In genomic region chr8:72382395-72382794, GRCm38 (mm10) we compare ENCODE assay signal across 8 mouse cellular contexts. TPM values are rescaled to one million over a fixed set of nuclear protein-coding genes. Genes with fewer than 3 reads are reported as not detected.
A peak's percentile ranks its signal among the peaks of the same experiment; 100 is the strongest.
DNase-seq lines count a peak whose midpoint lies in the region; ATAC-seq and TF ChIP-seq lines count a peak whose summit lies in the region.

No protein-coding gene starts in this region.

- 0 out of 2 replicates have a peak, but pooled peaks cover 4% of the 10 kb centered on the region for H3K4me1 ChIP-seq in G1E (ENCODE audit: insufficient read depth, low read depth, low read length)
- no peaks in the 10 kb centered on the region for H3K4me1 ChIP-seq in forebrain, embryonic 16.5 days (replicated peaks; ENCODE audit: control insufficient read depth, insufficient read depth, low read length)

- no peak overlapping the region for H3K27ac ChIP-seq in forebrain, embryonic 16.5 days (ENCODE audit: low read length)

- peaks cover 99% of the 10 kb centered on the region for H3K36me3 ChIP-seq in G1E (replicated peaks)
- H3K36me3 ChIP-seq in forebrain, embryonic 16.5 days (ENCODE audit: control insufficient read depth, insufficient read depth) = peaks cover 62% of the 10 kb centered on the region

- no peak for ATAC-seq in G1E (ENCODE audit: extremely low read depth, insufficient number of reproducible peaks, low FRiP score, poor library complexity, severe bottlenecking)
- ATAC-seq in forebrain, embryonic 16.5 days = no peak

- no peak overlapping the region for H3K4me3 ChIP-seq in G1E (ENCODE audit: low read depth, low read length)
- no peak overlapping the region for H3K4me3 ChIP-seq in forebrain, embryonic 16.5 days (replicated peaks; ENCODE audit: low read length)

- H3K9ac ChIP-seq in forebrain, embryonic 16.5 days (replicated peaks; ENCODE audit: low read depth, low read length) = no peak overlapping the region

- peak; percentile 35 for DNase-seq in heart, postnatal 4 days
- DNase-seq in heart, postnatal 36 days = no peak
- DNase-seq in lung, postnatal 10 days = peak; percentile 32
- no peak for DNase-seq in lung, postnatal 14 days
- DNase-seq in G1E (ENCODE audit: low spot score) = peak; percentile 14
- DNase-seq in induced T-regulatory cell, adult 2 months (ENCODE audit: low read depth) = peak; percentile 54
- DNase-seq in cerebellum, adult 9-10 months = no peak

- no peaks in the 10 kb centered on the region for H3K9me3 ChIP-seq in G1E (replicated peaks)
- H3K9me3 ChIP-seq in forebrain, embryonic 16.5 days (ENCODE audit: control insufficient read depth, low read length) = no peaks in the 10 kb centered on the region

- TF ChIP-seq CTCF in G1E (IDR thresholded peaks at IDR 0.05; ENCODE audit: low read depth, low read length) = no peak

- 66% methylated on average over 4 of the region's 5 CpGs for WGBS in forebrain, embryonic 16.5 days

- no peaks in the 10 kb centered on the region for H3K27me3 ChIP-seq in G1E (ENCODE audit: insufficient read depth, low read length)
- H3K27me3 ChIP-seq in forebrain, embryonic 16.5 days (replicated peaks; ENCODE audit: control insufficient read depth, insufficient read depth, low read length) = no peaks in the 10 kb centered on the region

- H3K4me2 ChIP-seq in forebrain, embryonic 16.5 days (ENCODE audit: low read length) = no peak overlapping the region

- intact Hi-C loops in heart, postnatal 36 days (cut with DNase I) = no loop called here

RNA-seq across cellular contexts. Expression of gene Eps15l1, which starts 38.9 kb away (rescaled TPM):
- 10 to 100 TPM; 56.8 to 60.0 TPM for total RNA-seq in heart, postnatal 4 days (2021)
- 10 to 100 TPM; 41.5 to 43.0 TPM for total RNA-seq in heart, postnatal 36 days (2021)
- total RNA-seq in G1E (2014; fragmentation: Nextera tagmentation) (95.7 and 110 TPM in 2 replicates), G1E (2017) (31.9 and 37.2 TPM in 2 replicates)
- 10.8 and 16.7 TPM in 2 replicates for polyA plus RNA-seq in G1E (2012)
- 67.3 and 68.0 TPM in 2 replicates for polyA plus RNA-seq in forebrain, embryonic 16.5 days (2015; fragmentation: Nextera tagmentation; extraction: Ambion mirVana)

Comparison
In these comparisons a context has a peak if more than half of its experiments do, and no peak if none do; other contexts are left out.
1. DNase-seq: peak in heart, postnatal 4 days (single experiment), lung, postnatal 10 days (single experiment), G1E (single experiment) and induced T-regulatory cell, adult 2 months (single experiment); none in heart, postnatal 36 days (0 of 2), lung, postnatal 14 days (single experiment) and cerebellum, adult 9-10 months (single experiment).